9 mouse cellular contexts compared by ENCODE assay signal in genomic region chr7:29280801-29281200, GRCm38 (mm10). TPM values are rescaled to one million over a fixed set of nuclear protein-coding genes. Genes with fewer than 3 reads are reported as not detected.
A peak's percentile ranks its signal among the peaks of the same experiment; 100 is the strongest.
DNase-seq lines count a peak whose midpoint lies in the region; ATAC-seq and TF ChIP-seq lines count a peak whose summit lies in the region.
"Had no signal": no experiment of that assay in that cellular context is flagged by ENCODE, and none has a peak within 500 bp of the region (broad histone marks: within the 10 kb centered on the region; RNA-seq: fewer than 3 reads in every experiment).

No protein-coding gene starts in this region.

- H3K9me3 ChIP-seq in heart, embryonic 11.5 days (replicated peaks; ENCODE audit: control insufficient read depth, low read length) = no peaks in the 10 kb centered on the region
- H3K9me3 ChIP-seq in CH12.LX (replicated peaks; ENCODE audit: low read length) = peaks cover 3% of the 10 kb centered on the region
- no peaks in the 10 kb centered on the region for H3K9me3 ChIP-seq in forebrain, embryonic 16.5 days (ENCODE audit: control insufficient read depth, low read length)
- H3K9me3 ChIP-seq in liver, embryonic 15.5 days (replicated peaks) = no peaks in the 10 kb centered on the region

- 17% methylated on average over 13 of the region's 13 CpGs for WGBS in heart, embryonic 11.5 days (ENCODE audit: insufficient replicate concordance)
- 6% methylated on average over 13 of the region's 13 CpGs for WGBS in forebrain, embryonic 16.5 days
- 12% methylated on average over 13 of the region's 13 CpGs for WGBS in liver, embryonic 15.5 days (ENCODE audit: insufficient replicate concordance)

- dilution Hi-C loops in CH12.LX (cut with MboI; ENCODE audit: extremely low pct_ligation_motif_present, extremely low pct_unique_long_range_greater_than_20kb, low sequenced_read_pairs) = no loop called here

- H3K4me3 ChIP-seq in heart, embryonic 11.5 days (ENCODE audit: low read depth, low read length) = peak overlapping the region; percentile 59
- H3K4me3 ChIP-seq in CH12.LX (replicated peaks in 1 of 3; ENCODE audit: low read depth in 2 of 3, low read length in 2 of 3, poor library complexity in 1 of 3) = peak overlapping the region in 2 of 3 experiments; percentile 32 to 65
- H3K4me3 ChIP-seq in forebrain, embryonic 16.5 days (replicated peaks; ENCODE audit: low read length) = peak overlapping the region; percentile 68
- H3K4me3 ChIP-seq in liver, embryonic 15.5 days (replicated peaks) = peak overlapping the region; percentile 58

- peaks cover 34% of the 10 kb centered on the region for H3K27me3 ChIP-seq in heart, embryonic 11.5 days (ENCODE audit: control insufficient read depth, insufficient read depth, low read length)
- peaks cover 33% of the 10 kb centered on the region for H3K27me3 ChIP-seq in CH12.LX (replicated peaks)
- peaks cover 9% of the 10 kb centered on the region; the same call in 1 of the 2 replicates for H3K27me3 ChIP-seq in forebrain, embryonic 16.5 days (replicated peaks; ENCODE audit: control insufficient read depth, insufficient read depth, low read length)
- peaks cover 24% of the 10 kb centered on the region for H3K27me3 ChIP-seq in liver, embryonic 15.5 days

- no peak for TF ChIP-seq POLR2A in CH12.LX (IDR thresholded peaks at IDR 0.05; ENCODE audit: low read depth, low read length)

- no peak for DNase-seq in heart, postnatal 14 days
- DNase-seq in CH12.LX (ENCODE audit: extremely low read depth) (no peak), adipocyte (ENCODE audit: low spot score) (no peak)
- peak; percentile 64 for DNase-seq in thymus, postnatal 25 days
- DNase-seq in right cerebral cortex, postnatal 14 days = no peak

- in situ Hi-C loops in CH12.LX (cut with MboI; ENCODE audit: low pct_ligation_motif_present, low pct_unique_long_range_greater_than_20kb, low sequenced_read_pairs) = no loop called here

- no peak for ATAC-seq in heart, embryonic 11.5 days (replicated peaks; ENCODE audit: insufficient number of reproducible peaks, low FRiP score, low TSS enrichment)
- ATAC-seq in forebrain, embryonic 16.5 days = no peak
- ATAC-seq in liver, embryonic 15.5 days (ENCODE audit: insufficient read depth) = no peak

- no peak for TF ChIP-seq EP300 in CH12.LX (IDR thresholded peaks at IDR 0.05; ENCODE audit: low read length)

- no peak overlapping the region for H3K27ac ChIP-seq in heart, embryonic 11.5 days (ENCODE audit: low read depth, low read length)
- H3K27ac ChIP-seq in CH12.LX (ENCODE audit: insufficient read depth, low read depth) = no peak overlapping the region
- no peak overlapping the region for H3K27ac ChIP-seq in forebrain, embryonic 16.5 days (ENCODE audit: low read length)
- no peak overlapping the region for H3K27ac ChIP-seq in liver, embryonic 15.5 days (replicated peaks)
- H3K27ac ChIP-seq: macrophage had no signal

- intact Hi-C loops in heart, postnatal 14 days (cut with DNase I) = no loop called here

- no peak for TF ChIP-seq CTCF in CH12.LX (conservative IDR thresholded peaks at IDR 0.05 in 1 of 2, IDR thresholded peaks at IDR 0.05 in 1 of 2; ENCODE audit: low read depth in 2 of 2, low read length in 2 of 2)

- H3K4me2 ChIP-seq in heart, embryonic 11.5 days = peak overlapping the region; percentile 100
- peak overlapping the region; percentile 80 for H3K4me2 ChIP-seq in CH12.LX (ENCODE audit: insufficient read depth, low read depth, poor library complexity, severe bottlenecking)
- H3K4me2 ChIP-seq in forebrain, embryonic 16.5 days (ENCODE audit: low read length) = peak overlapping the region; percentile 99
- H3K4me2 ChIP-seq in liver, embryonic 15.5 days = peak overlapping the region; percentile 91

- TF ChIP-seq RAD21 in CH12.LX (IDR thresholded peaks at IDR 0.05; ENCODE audit: low read depth, low read length) = no peak

- H3K9ac ChIP-seq in heart, embryonic 11.5 days (ENCODE audit: low read depth, low read length) = peak overlapping the region; percentile 77
- H3K9ac ChIP-seq in CH12.LX (ENCODE audit: insufficient read depth, low read depth) = peak overlapping the region; percentile 64; the same call in 1 of the 2 replicates
- no peak overlapping the region; the same call in 1 of the 2 replicates for H3K9ac ChIP-seq in forebrain, embryonic 16.5 days (replicated peaks; ENCODE audit: low read depth, low read length)
- peak overlapping the region; percentile 56 for H3K9ac ChIP-seq in liver, embryonic 15.5 days

- H3K4me1 ChIP-seq in heart, embryonic 11.5 days (ENCODE audit: control insufficient read depth, insufficient read depth, low read length) = peaks cover 22% of the 10 kb centered on the region
- peaks cover 0 to 4% of the 10 kb centered on the region in 2 experiments; a peak in 2 of 4 replicates for H3K4me1 ChIP-seq in CH12.LX (ENCODE audit: control insufficient read depth in 1 of 2, insufficient read depth in 2 of 2)
- H3K4me1 ChIP-seq in forebrain, embryonic 16.5 days (replicated peaks; ENCODE audit: control insufficient read depth, insufficient read depth, low read length) = peaks cover 17% of the 10 kb centered on the region
- H3K4me1 ChIP-seq in liver, embryonic 15.5 days (replicated peaks) = peaks cover 27% of the 10 kb centered on the region

- H3K79me2 ChIP-seq in CH12.LX (replicated peaks; ENCODE audit: control insufficient read depth, extremely low read depth, insufficient read depth, poor library complexity, severe bottlenecking) = no peaks in the 10 kb centered on the region

- H3K36me3 ChIP-seq in heart, embryonic 11.5 days (ENCODE audit: control insufficient read depth, insufficient read depth, low read length) = no peaks in the 10 kb centered on the region
- H3K36me3 ChIP-seq in CH12.LX (replicated peaks in 1 of 2; ENCODE audit: control insufficient read depth in 1 of 2, insufficient read depth in 1 of 2, low read length in 1 of 2) = no peaks in the 10 kb centered on the region
- H3K36me3 ChIP-seq in forebrain, embryonic 16.5 days (ENCODE audit: control insufficient read depth, insufficient read depth) = no peaks in the 10 kb centered on the region
- no peaks in the 10 kb centered on the region for H3K36me3 ChIP-seq in liver, embryonic 15.5 days (replicated peaks)

TF ChIP-seq in CH12.LX, 34 proteins besides CTCF, POLR2A, EP300 and RAD21:
- no peak for TF ChIP-seq TBP (conservative IDR thresholded peaks at IDR 0.05; ENCODE audit: low read depth, low read length)
- TF ChIP-seq ZKSCAN1 (IDR thresholded peaks at IDR 0.05; ENCODE audit: borderline replicate concordance, low read depth, low read length) = no peak
- TF ChIP-seq E2F4 (IDR thresholded peaks at IDR 0.05; ENCODE audit: insufficient replicate concordance, low read depth, low read length) = no peak

RNA-seq across cellular contexts. Expression of gene Spint2, which starts 0.9 kb away (rescaled TPM):
- polyA plus RNA-seq in heart, embryonic 11.5 days (2014; fragmentation: Nextera tagmentation; extraction: Ambion mirVana) = 39.2 and 42.8 TPM in 2 replicates
- total RNA-seq in heart, postnatal 14 days (2021) = 10 to 100 TPM; 39.2 to 42.9 TPM
- total RNA-seq in CH12.LX (2012; rRNA removed) = 25.6 and 29.1 TPM in 2 replicates
- not detected in 2 replicates for total RNA-seq in CH12.LX (2014; rRNA removed)
- polyA plus RNA-seq in CH12.LX (2012; ENCODE audit: insufficient read length, low read depth) = 3.7 and 4.1 TPM in 2 replicates
- polyA plus RNA-seq in forebrain, embryonic 16.5 days (2015; fragmentation: Nextera tagmentation; extraction: Ambion mirVana) = 39.9 and 50.9 TPM in 2 replicates
- polyA plus RNA-seq in liver, embryonic 15.5 days (2015; fragmentation: Nextera tagmentation; extraction: Ambion mirVana) = 34.0 and 41.2 TPM in 2 replicates

RNA-seq across cellular contexts. Expression of gene Ppp1r14a, which starts 8.3 kb away (rescaled TPM):
- 9.4 and 10.3 TPM in 2 replicates for polyA plus RNA-seq in heart, embryonic 11.5 days (2014; fragmentation: Nextera tagmentation; extraction: Ambion mirVana)
- total RNA-seq in heart, postnatal 14 days (2021) = 10 to 100 TPM; 13.2 to 15.4 TPM
- total RNA-seq in CH12.LX (2012; rRNA removed) (not detected in 2 replicates), CH12.LX (2014; rRNA removed) (not detected in 2 replicates)
- not detected in 2 replicates for polyA plus RNA-seq in CH12.LX (2012; ENCODE audit: insufficient read length, low read depth)
- polyA plus RNA-seq in forebrain, embryonic 16.5 days (2015; fragmentation: Nextera tagmentation; extraction: Ambion mirVana) = 4.3 and 6.1 TPM in 2 replicates
- polyA plus RNA-seq in liver, embryonic 15.5 days (2015; fragmentation: Nextera tagmentation; extraction: Ambion mirVana) = 2.2 and 2.7 TPM in 2 replicates
- polyA plus RNA-seq: macrophage had no signal

RNA-seq across cellular contexts. Expression of gene Dpf1, which starts 22.9 kb away (rescaled TPM):
- 2.9 and 3.3 TPM in 2 replicates for polyA plus RNA-seq in heart, embryonic 11.5 days (2014; fragmentation: Nextera tagmentation; extraction: Ambion mirVana)
- 1 to 10 TPM in 1 of 2 experiments, under 1 TPM in 1; 0.19 to 1.2 TPM for total RNA-seq in heart, postnatal 14 days (2021)
- total RNA-seq in CH12.LX (2012; rRNA removed) (1.3 and 3.0 TPM in 2 replicates), CH12.LX (2014; rRNA removed) (0.35 and 0.38 TPM in 2 replicates)
- polyA plus RNA-seq in CH12.LX (2012; ENCODE audit: insufficient read length, low read depth) = 0.97 and 1.9 TPM in 2 replicates
- polyA plus RNA-seq in forebrain, embryonic 16.5 days (2015; fragmentation: Nextera tagmentation; extraction: Ambion mirVana) = 259 and 270 TPM in 2 replicates
- polyA plus RNA-seq in liver, embryonic 15.5 days (2015; fragmentation: Nextera tagmentation; extraction: Ambion mirVana) = 1.7 and 2.3 TPM in 2 replicates

RNA-seq across cellular contexts. Expression of gene 2200002D01Rik, which starts 32.5 kb away (rescaled TPM):
- 7.0 and 8.8 TPM in 2 replicates for polyA plus RNA-seq in heart, embryonic 11.5 days (2014; fragmentation: Nextera tagmentation; extraction: Ambion mirVana)
- 1 to 10 TPM; 2.0 to 2.2 TPM for total RNA-seq in heart, postnatal 14 days (2021)
- 3.7 and 5.8 TPM in 2 replicates for total RNA-seq in CH12.LX (2012; rRNA removed)
- not detected in 2 replicates for total RNA-seq in CH12.LX (2014; rRNA removed)
- not detected in 2 replicates for polyA plus RNA-seq in CH12.LX (2012; ENCODE audit: insufficient read length, low read depth)
- 0.65 and 1.5 TPM in 2 replicates for polyA plus RNA-seq in forebrain, embryonic 16.5 days (2015; fragmentation: Nextera tagmentation; extraction: Ambion mirVana)
- 4.2 and 6.3 TPM in 2 replicates for polyA plus RNA-seq in liver, embryonic 15.5 days (2015; fragmentation: Nextera tagmentation; extraction: Ambion mirVana)
- polyA plus RNA-seq: macrophage had no signal

RNA-seq across cellular contexts. Expression of gene Yif1b, which starts 42.7 kb away (rescaled TPM):
- 107 and 110 TPM in 2 replicates for polyA plus RNA-seq in heart, embryonic 11.5 days (2014; fragmentation: Nextera tagmentation; extraction: Ambion mirVana)
- 10 to 100 TPM; 62.0 to 68.3 TPM for total RNA-seq in heart, postnatal 14 days (2021)
- total RNA-seq in CH12.LX (2012; rRNA removed) (84.2 and 99.4 TPM in 2 replicates), CH12.LX (2014; rRNA removed) (61.6 and 69.4 TPM in 2 replicates)
- polyA plus RNA-seq in CH12.LX (2012; ENCODE audit: insufficient read length, low read depth) = 61.0 and 63.0 TPM in 2 replicates
- 76.3 and 81.0 TPM in 2 replicates for polyA plus RNA-seq in forebrain, embryonic 16.5 days (2015; fragmentation: Nextera tagmentation; extraction: Ambion mirVana)
- 43.6 and 44.1 TPM in 2 replicates for polyA plus RNA-seq in liver, embryonic 15.5 days (2015; fragmentation: Nextera tagmentation; extraction: Ambion mirVana)

Comparison
In these comparisons a context has a peak if more than half of its experiments do, and no peak if none do; other contexts are left out.
1. RNA of gene Dpf1, which starts 22.9 kb away (polyA plus RNA-seq): 259 to 270 TPM in forebrain, embryonic 16.5 days; 2.9 to 3.3 TPM in heart, embryonic 11.5 days, 1.7 to 2.3 TPM in liver, embryonic 15.5 days and 0.97 to 1.9 TPM in CH12.LX; every median in the first group is over 10 times any median in the second.
2. Peak in every context shown above with its lines, with median percentiles within 50 percentile points of each other: H3K4me2 ChIP-seq and H3K4me3 ChIP-seq.